Mouse (Mus musculus) CH12.LX (cell line): ENCODE measurements around the gene Pik3c2g. TPM values are rescaled to one million over a fixed set of nuclear protein-coding genes. Genes with fewer than 3 reads are reported as not detected.

ENCODE experiments used
- DNase-seq: peaks from one replicate; pipeline ENCODE4 v3.0.0-alpha.2; 2013; ENCODE audit errors: extremely low read depth
- H3K27ac ChIP-seq: 2 replicates; pipeline ENCODE4 v1.5.1; 2012; ENCODE audit warnings: low read depth, mild to moderate bottlenecking, control low read depth, moderate library complexity; ENCODE audit not compliant: insufficient read depth
- H3K27me3 ChIP-seq: replicated peaks from 2 replicates; pipeline ENCODE3; 2012; ENCODE audit warnings: inconsistent platforms
- H3K36me3 ChIP-seq, 2 experiments: replicated peaks in 1 of 2; 2 replicates each; pipeline versions ENCODE3 to v1.6.1; 2012; ENCODE audit warnings: inconsistent platforms in 1 of 2, low read length in 1 of 2, mild to moderate bottlenecking in 1 of 2, mixed read lengths in 1 of 2, moderate library complexity in 1 of 2; ENCODE audit not compliant: control insufficient read depth in 1 of 2, insufficient read depth in 1 of 2
- H3K4me1 ChIP-seq, 2 experiments: 2 replicates each; pipeline ENCODE4 v1.6.1; 2012; ENCODE audit warnings: inconsistent platforms in 1 of 2, moderate library complexity in 1 of 2; ENCODE audit not compliant: insufficient read depth in 2 of 2, control insufficient read depth in 1 of 2
- H3K4me2 ChIP-seq: 2 replicates; pipeline ENCODE4 v1.6.1; 2012; ENCODE audit warnings: low read depth, mild to moderate bottlenecking, control low read depth; ENCODE audit not compliant: poor library complexity, insufficient read depth, severe bottlenecking
- H3K4me3 ChIP-seq, 3 experiments: fragments of 150-350 bp in 1 of 3; sonication (generic) in 1 of 3; replicated peaks in 1 of 3; 2 replicates each; pipeline versions ENCODE3 to v1.5.1; 2011 to 2012; ENCODE audit warnings: low read depth in 2 of 3, low read length in 2 of 3, mild to moderate bottlenecking in 2 of 3, moderate library complexity in 2 of 3, control low read depth in 1 of 3, improper control_type of control experiment in 1 of 3, inconsistent platforms in 1 of 3, mixed read lengths in 1 of 3; ENCODE audit not compliant: poor library complexity in 1 of 3
- H3K79me2 ChIP-seq: replicated peaks from 2 replicates; pipeline ENCODE4 v1.6.1; 2012; ENCODE audit warnings: mild to moderate bottlenecking, moderate library complexity; ENCODE audit not compliant: control insufficient read depth, poor library complexity, insufficient read depth, severe bottlenecking; ENCODE audit errors: extremely low read depth
- H3K9ac ChIP-seq: 2 replicates; pipeline ENCODE4 v1.6.1; 2012; ENCODE audit warnings: low read depth, mild to moderate bottlenecking, control low read depth, moderate library complexity; ENCODE audit not compliant: insufficient read depth
- H3K9me3 ChIP-seq: replicated peaks from 2 replicates; pipeline ENCODE3; 2012; ENCODE audit warnings: low read length, inconsistent platforms, mixed read lengths
- CHD1 ChIP-seq: IDR thresholded peaks from 2 replicates; pipeline ENCODE4 v1.6.1; 2012; ENCODE audit warnings: low read depth, low read length, improper control_type of control experiment, inconsistent platforms
- CTCF ChIP-seq, 2 experiments: IDR thresholded peaks in 1 of 2; conservative IDR thresholded peaks in 1 of 2; 2 replicates each; pipeline ENCODE4 v1.5.1; 2011 to 2012; ENCODE audit warnings: low read depth in 2 of 2, low read length in 2 of 2, improper control_type of control experiment in 1 of 2, inconsistent platforms in 1 of 2, mild to moderate bottlenecking in 1 of 2, moderate library complexity in 1 of 2
- E2F4 ChIP-seq: IDR thresholded peaks from 2 replicates; pipeline ENCODE4 v1.6.1; 2011; ENCODE audit warnings: low read depth, low read length, improper control_type of control experiment; ENCODE audit not compliant: insufficient replicate concordance
- ELF1 ChIP-seq: IDR thresholded peaks from 2 replicates; pipeline ENCODE4 v1.6.1; 2014; ENCODE audit warnings: low read depth, mild to moderate bottlenecking, inconsistent platforms, low read length, improper control_type of control experiment
- GABPA ChIP-seq: IDR thresholded peaks from 2 replicates; pipeline ENCODE4 v1.6.1; 2012; ENCODE audit warnings: low read depth, low read length, improper control_type of control experiment, inconsistent platforms; ENCODE audit not compliant: insufficient replicate concordance
- MXI1 ChIP-seq: IDR thresholded peaks from 2 replicates; pipeline ENCODE4 v1.6.1; 2011; ENCODE audit warnings: mild to moderate bottlenecking, low read depth, low read length, improper control_type of control experiment
- PAX5 ChIP-seq: IDR thresholded peaks from 2 replicates; pipeline ENCODE4 v1.6.1; 2012; ENCODE audit warnings: low read length, inconsistent platforms, mixed read lengths
- RCOR1 ChIP-seq: conservative IDR thresholded peaks from 2 replicates; pipeline ENCODE4 v1.6.1; 2012; ENCODE audit warnings: low read depth, mild to moderate bottlenecking, inconsistent platforms, low read length, improper control_type of control experiment
- SMC3 ChIP-seq: IDR thresholded peaks from 2 replicates; pipeline ENCODE4 v1.6.1; 2011; ENCODE audit warnings: low read depth, low read length, improper control_type of control experiment
- TBP ChIP-seq: conservative IDR thresholded peaks from 2 replicates; pipeline ENCODE4 v1.6.1; 2011; ENCODE audit warnings: low read depth, low read length, improper control_type of control experiment
- UBTF ChIP-seq: IDR thresholded peaks from 2 replicates; pipeline ENCODE4 v1.6.1; 2012; ENCODE audit warnings: low read depth, mild to moderate bottlenecking, inconsistent platforms, low read length, improper control_type of control experiment, moderate library complexity
- USF2 ChIP-seq: conservative IDR thresholded peaks from 2 replicates; pipeline ENCODE4 v1.6.1; 2011; ENCODE audit warnings: low read depth, low read length, improper control_type of control experiment
- ZC3H11A ChIP-seq: IDR thresholded peaks from 2 replicates; pipeline ENCODE4 v1.6.1; 2012; ENCODE audit warnings: low read depth, mild to moderate bottlenecking, inconsistent platforms, low read length, improper control_type of control experiment
- ZKSCAN1 ChIP-seq: IDR thresholded peaks from 2 replicates; pipeline ENCODE4 v1.6.1; 2012; ENCODE audit warnings: low read depth, inconsistent platforms, low read length, improper control_type of control experiment, borderline replicate concordance
- dilution Hi-C: fragments of 300-500 bp; cut with MboI; formaldehyde crosslinking; loops from 2 replicates; pipeline ENCODE4 v1.14.3; 2020; ENCODE audit warnings: low sequenced_read_pairs; ENCODE audit not compliant: extremely low pct_unique_long_range_greater_than_20kb, extremely low pct_ligation_motif_present
- in situ Hi-C: fragments of 300-500 bp; cut with MboI; formaldehyde crosslinking; loops from 3 replicates; pipeline ENCODE4 v1.14.3; 2019; ENCODE audit warnings: low sequenced_read_pairs, low pct_ligation_motif_present, low pct_unique_long_range_greater_than_20kb, mixed read lengths
- polyA plus RNA-seq: library from polyadenylated mRNA; unstranded; fragments of >175 nt; gene quantifications from 2 replicates; pipeline ENCODE4 v1.2.1, GENCODE M21; 2012; ENCODE audit warnings: low read depth; ENCODE audit not compliant: insufficient read length
- total RNA-seq, 2 experiments: library from RNA; depleted of rRNA; stranded (reverse); fragments of 300-350 nt in 1 of 2; fragments of >200 nt in 1 of 2; gene quantifications; 2 replicates each; pipeline ENCODE4 v1.2.3; 2012 to 2014

Gene Pik3c2g
- total and polyA plus RNA-seq, 3 experiments, result not detected

GRCm38 (mm10) chr6:139760978-139761377 lies 174.0 kb downstream of the Pik3c2g start:
- dilution Hi-C loops (no loop called here), in situ Hi-C loops (no loop called here)
- Histone ChIP-seq H3K4me1 (no peaks in the 10 kb centered on the region), H3K4me3 (no peak overlapping the region), H3K9ac (no peak overlapping the region), H3K4me2 (no peak overlapping the region), H3K79me2 (no peaks in the 10 kb centered on the region), H3K27ac (no peak overlapping the region), H3K36me3 (no peaks in the 10 kb centered on the region), H3K9me3 (peaks cover 46% of the 10 kb centered on the region), H3K27me3 (no peaks in the 10 kb centered on the region)
- DNase-seq, result no peak
- TF ChIP-seq PAX5, result no peak

- Histone ChIP-seq H3K9me3 (peaks cover 44% of the 10 kb centered on the region), H3K79me2 (no peaks in the 10 kb centered on the region), H3K9ac (no peak overlapping the region), H3K4me1 (no peaks in the 10 kb centered on the region), H3K4me2 (no peak overlapping the region), H3K27ac (no peak overlapping the region), H3K36me3 (no peaks in the 10 kb centered on the region), H3K4me3 (no peak overlapping the region), H3K27me3 (no peaks in the 10 kb centered on the region)
- DNase-seq, result no peak
- dilution Hi-C loops, result no loop called here
- in situ Hi-C loops, result no loop called here
- TF ChIP-seq USF2 (no peak), ELF1 (no peak), GABPA (no peak), TBP (no peak), PAX5 (no peak), CTCF (conservative IDR thresholded peaks at IDR 0.05 in 1 of 2, IDR thresholded peaks at IDR 0.05 in 1 of 2; ENCODE audit: low read depth in 2 of 2, low read length in 2 of 2) (no peak), RCOR1 (no peak), MXI1 (no peak), UBTF (no peak), CHD1 (no peak), E2F4 (no peak), ZKSCAN1 (no peak), ZC3H11A (no peak), SMC3 (no peak)
These were observed 177.4 kb downstream of the Pik3c2g start for GRCm38 (mm10) chr6:139764398-139764797.
